Mouse (Mus musculus): ENCODE results near the gene Eif2s3y. TPM values are rescaled to one million over a fixed set of nuclear protein-coding genes. Genes with fewer than 3 reads are reported as not detected.
A peak's percentile ranks its signal among the peaks of the same experiment; 100 is the strongest.

The Eif2s3y gene
- 31.3 and 37.1 TPM in 2 replicates for polyA plus RNA-seq (2016; fragmentation: Nextera tagmentation; extraction: Ambion mirVana)

GRCm38 (mm10) chrY:1009882-1010751, at the start of gene Eif2s3y:
Gene Eif2s3y (plus strand): TSS chrY:1010543.
- Histone ChIP-seq H3K36me3 (no peaks in the 10 kb centered on the region), H3K4me3 (peak within 1 kb of the TSS; percentile 27), H3K4me1 (no peaks in the 10 kb centered on the region), H3K9me3 (no peaks in the 10 kb centered on the region), H3K9ac (no peak within 1 kb of the TSS), H3K4me2 (replicated peaks) (peak within 1 kb of the TSS; percentile 33), H3K27ac (no peak within 1 kb of the TSS), H3K27me3 (replicated peaks) (no peaks in the 10 kb centered on the region)
- 29% methylated on average over 24 of the region's 31 CpGs for WGBS
- peak; percentile 97 for ATAC-seq (ENCODE audit: low FRiP score, low read depth)

Small RNA genes within 50 kb of the gene (microRNA-seq; reads per million reads assigned to microRNA genes)
- not detected for gene Gm47281

Other genes with a start within 250 kb of the Eif2s3y start
- not detected in 2 replicates for gene Zfy1, start 213.1 kb upstream of the Eif2s3y start, polyA plus RNA-seq (2016; fragmentation: Nextera tagmentation; extraction: Ambion mirVana)
- gene Uba1y, start 191.9 kb upstream of the Eif2s3y start, polyA plus RNA-seq (2016; fragmentation: Nextera tagmentation; extraction: Ambion mirVana): 0.05 and 0.06 TPM in 2 replicates
- gene Kdm5d, start 112.8 kb upstream of the Eif2s3y start, polyA plus RNA-seq (2016; fragmentation: Nextera tagmentation; extraction: Ambion mirVana): 11.4 and 11.5 TPM in 2 replicates
- gene Uty, start 235.2 kb downstream of the Eif2s3y start, polyA plus RNA-seq (2016; fragmentation: Nextera tagmentation; extraction: Ambion mirVana): 11.9 and 13.3 TPM in 2 replicates

All from neural tube, embryonic 12.5 days (tissue).